Mouse (Mus musculus) T-cell, adult 66 days (primary cell): ENCODE data around the gene Hba-x. TPM values are rescaled to one million over a fixed set of nuclear protein-coding genes. Genes with fewer than 3 reads are reported as not detected.

Experiments used
- total RNA-seq, 2 experiments: library from RNA; stranded (reverse); gene quantifications; 3 replicates in 1 of 2; 4 replicates in 1 of 2; pipeline ENCODE4 v1.2.4; 2023

Hba-x gene
- not detected for total RNA-seq

GRCm38 (mm10) chr11:32276347-32276746 lies at the start of gene Hba-x:
Gene Hba-x (plus strand): TSS chr11:32276400.

DNA sequence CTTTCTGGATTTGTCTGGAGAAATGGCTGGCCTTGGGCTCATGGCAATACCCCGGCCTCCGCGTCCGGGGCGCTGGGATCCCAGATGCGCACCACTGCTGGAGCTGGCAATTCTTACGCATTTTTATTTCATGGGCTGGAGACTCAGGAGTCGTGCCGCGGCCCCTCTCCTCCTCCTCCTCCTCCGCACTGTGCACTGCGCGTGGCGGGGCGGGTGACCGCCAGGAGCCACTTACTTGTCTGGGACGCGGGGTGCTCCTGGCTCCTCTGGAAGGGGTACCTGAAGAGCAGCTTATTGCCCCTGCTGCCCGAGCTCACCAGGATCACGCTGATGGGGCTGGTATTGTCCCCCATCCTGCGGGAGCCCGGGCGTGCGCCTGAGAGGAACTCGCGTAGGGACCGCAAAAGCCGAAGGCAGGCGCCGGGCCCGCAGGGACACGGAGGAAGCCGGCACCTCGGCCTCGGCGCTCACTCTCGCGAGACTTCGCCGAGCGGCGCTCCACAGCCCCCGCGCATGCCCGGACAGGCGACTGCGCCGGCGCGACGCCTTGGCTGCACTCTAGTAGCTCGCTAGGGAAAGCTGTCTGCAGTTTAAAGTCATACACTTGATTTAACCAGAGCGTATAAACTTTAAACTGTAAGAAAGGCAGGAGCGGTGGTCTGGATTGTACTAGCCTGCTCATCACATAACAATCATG lies 8.9 kb upstream of the Hba-x start, which contains the start of gene Nprl3:
TSS of gene Nprl3 (minus strand) at position 520 of the 697 bp plus-strand sequence.

GRCm38 (mm10) chr11:32283091-32283777 lies 7.0 kb downstream of the Hba-x start, which contains the start of gene Hba-a1:
Gene Hba-a1 (plus strand): TSS chr11:32283511.

GRCm38 (mm10) chr11:32286695-32287492 lies 10.7 kb downstream of the Hba-x start, which contains the start of gene Hbq1b:
Gene Hbq1b (plus strand): TSS chr11:32286965.

GRCm38 (mm10) chr11:32296203-32296602 lies 20.0 kb downstream of the Hba-x start, which contains the start of gene Hba-a2:
Gene Hba-a2 (plus strand): TSS chr11:32296489.

DNA sequence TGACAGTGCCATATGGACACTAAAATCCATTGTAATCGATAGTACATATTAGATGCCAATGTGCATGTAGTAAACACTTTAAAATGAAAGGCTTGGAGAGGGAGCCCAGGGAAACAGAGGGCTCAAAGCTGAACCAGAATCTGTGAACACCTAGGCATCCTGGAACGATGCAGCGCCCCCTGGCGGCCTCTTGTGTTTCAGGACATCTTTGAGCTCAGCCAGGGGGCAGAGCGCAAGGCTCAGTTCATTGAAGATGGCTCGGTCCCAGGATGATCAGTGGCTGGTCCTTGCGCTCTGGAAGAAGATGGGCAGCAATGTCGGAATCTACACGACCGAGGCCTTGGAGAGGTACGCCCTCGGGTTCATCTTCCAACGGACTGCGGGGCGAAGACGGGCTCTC lies 23.7 kb downstream of the Hba-x start, which contains the start of gene Hbq1a:
TSS of gene Hbq1a (plus strand) at position 205 of the 400 bp plus-strand sequence.

Other genes starting within 250 kb of the Hba-x start
- 1 to 10 TPM in 1 of 2 experiments, under 1 TPM in 1; 0.68 to 3.4 TPM for gene Il9r, start 76.1 kb upstream of the Hba-x start, total RNA-seq
- gene Snrnp25, start 71.0 kb upstream of the Hba-x start, total RNA-seq: 10 to 100 TPM; 11.6 to 15.5 TPM
- gene Rhbdf1, start 54.1 kb upstream of the Hba-x start, total RNA-seq: 1 to 10 TPM; 1.1 to 3.3 TPM
- 10 to 100 TPM; 26.6 to 26.7 TPM for gene Mpg, start 49.9 kb upstream of the Hba-x start, total RNA-seq
- gene Nprl3, start 8.7 kb upstream of the Hba-x start, total RNA-seq: 10 to 100 TPM; 60.4 to 65.6 TPM
- gene Hba-a1, start 7.1 kb downstream of the Hba-x start, total RNA-seq: 10 to 100 TPM; 19.0 to 64.4 TPM
- not detected for gene Hbq1b, start 10.6 kb downstream of the Hba-x start, total RNA-seq
- gene Hba-a2, start 20.1 kb downstream of the Hba-x start, total RNA-seq: 10 to 100 TPM; 10.9 to 33.4 TPM
- not detected for gene Hbq1a, start 23.7 kb downstream of the Hba-x start, total RNA-seq
- gene Sh3pxd2b, start 71.4 kb downstream of the Hba-x start, total RNA-seq: under 1 TPM in 1 of 2 experiments, not detected in 1; 0.20 TPM
- gene Ubtd2, start 179.0 kb downstream of the Hba-x start, total RNA-seq: 1 to 10 TPM; 4.3 to 4.9 TPM